Mouse (Mus musculus): ENCODE data around the gene Slc25a10. TPM values are rescaled to one million over a fixed set of nuclear protein-coding genes. Genes with fewer than 3 reads are reported as not detected.
A peak's percentile ranks its signal among the peaks of the same experiment; 100 is the strongest.

Slc25a10 gene
- polyA plus RNA-seq, 1 experiment from 2014 or later = 53.6 TPM

DNA sequence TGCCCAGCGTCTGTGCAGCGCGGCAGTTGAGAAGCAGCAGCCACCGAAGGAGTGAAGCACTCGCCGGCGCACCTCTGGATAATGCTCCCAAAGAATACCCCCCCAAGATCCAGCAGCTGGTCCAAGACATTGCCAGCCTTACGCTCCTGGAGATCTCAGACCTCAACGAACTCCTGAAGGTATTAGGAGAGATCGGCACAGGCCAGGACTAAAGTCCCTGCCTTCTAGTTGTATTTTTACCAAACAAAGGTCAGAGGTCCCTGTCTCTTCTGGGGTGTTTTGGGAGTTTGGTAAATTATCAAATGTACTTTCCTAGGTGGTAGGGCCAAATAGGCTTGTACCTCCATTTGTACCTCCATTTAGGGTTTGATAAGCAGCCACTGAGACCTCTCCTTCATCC, 6.4 kb upstream of the Slc25a10 start:
- Histone ChIP-seq H3K9me3 (replicated peaks) (no peaks in the 10 kb centered on the region), H3K27ac (replicated peaks) (peak overlapping the region; percentile 88), H3K4me2 (replicated peaks) (peak overlapping the region; percentile 83), H3K4me1 (peaks cover 28% of the 10 kb centered on the region), H3K4me3 (replicated peaks) (peak overlapping the region; percentile 99), H3K36me3 (peaks cover 60% of the 10 kb centered on the region), H3K9ac (peak overlapping the region; percentile 91), H3K27me3 (no peaks in the 10 kb centered on the region)
- WGBS = 5% methylated on average over 10 of the region's 10 CpGs
- no peak for ATAC-seq (ENCODE audit: insufficient number of reproducible peaks, low FRiP score, low TSS enrichment, low read depth)

DNA sequence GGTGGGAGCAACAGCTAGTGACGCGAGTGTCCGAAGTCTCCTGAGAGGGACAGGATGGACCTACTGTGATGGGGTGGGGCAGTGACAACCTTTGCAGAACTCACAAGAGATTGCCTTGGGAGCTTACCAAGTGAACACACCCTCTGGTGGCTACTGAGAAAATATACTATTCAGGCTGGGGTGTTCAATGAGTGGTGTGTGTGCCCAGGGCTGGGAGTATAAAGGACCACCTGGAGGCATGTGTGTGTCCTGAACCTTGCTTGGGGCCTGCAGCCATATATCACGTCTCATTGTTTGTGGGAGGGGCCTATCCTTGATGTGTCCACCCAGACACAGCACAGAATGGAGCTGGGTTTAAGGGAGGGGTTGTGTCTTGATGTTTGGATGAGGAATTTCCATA, 3.1 kb upstream of the Slc25a10 start:
- Histone ChIP-seq H3K27me3 (no peaks in the 10 kb centered on the region), H3K9me3 (replicated peaks) (no peaks in the 10 kb centered on the region), H3K4me3 (replicated peaks) (no peak overlapping the region), H3K4me2 (replicated peaks) (no peak overlapping the region), H3K36me3 (peaks cover 29% of the 10 kb centered on the region), H3K27ac (replicated peaks) (no peak overlapping the region), H3K9ac (no peak overlapping the region), H3K4me1 (peaks cover 50% of the 10 kb centered on the region)
- 72% methylated on average over 4 of the region's 4 CpGs for WGBS
- no peak for ATAC-seq (ENCODE audit: insufficient number of reproducible peaks, low FRiP score, low TSS enrichment, low read depth)

DNA sequence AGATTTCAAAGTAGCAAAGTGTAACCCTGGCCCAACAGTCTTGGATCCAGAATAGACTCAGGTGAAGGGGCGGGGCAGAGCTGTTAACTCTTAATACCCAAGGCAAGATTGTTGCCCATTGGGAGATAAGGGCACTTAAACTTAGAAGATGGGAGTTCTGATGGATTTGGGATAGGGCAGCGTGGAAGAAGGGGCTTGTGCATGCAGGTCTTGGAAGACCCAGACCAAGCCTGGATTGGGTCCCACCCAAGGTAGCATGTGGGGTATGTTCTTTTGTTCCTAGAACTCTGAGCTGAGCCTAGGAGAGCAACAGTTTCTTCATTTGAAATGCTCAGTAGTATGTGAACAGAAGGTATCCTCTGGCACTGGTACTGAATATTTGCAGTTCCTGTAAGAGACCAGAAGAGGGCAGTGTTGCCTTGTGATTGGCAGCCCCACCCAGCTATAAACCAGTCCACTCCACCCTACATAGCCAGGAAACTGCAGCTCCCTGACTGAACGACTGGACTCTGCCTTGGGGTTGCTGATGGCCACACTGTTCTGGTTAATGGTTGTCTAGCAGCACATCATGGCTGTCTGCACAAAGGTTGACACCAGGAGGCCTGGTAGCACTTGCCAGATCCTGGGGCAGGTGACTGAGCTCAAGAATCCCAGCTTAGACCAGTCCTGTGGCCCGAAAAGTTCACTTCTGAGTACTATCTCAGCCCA, 2.4 kb upstream of the Slc25a10 start:
- ATAC-seq (ENCODE audit: insufficient number of reproducible peaks, low FRiP score, low TSS enrichment, low read depth) = 0 out of 2 replicates have a peak, but pooled peaks have one; percentile 4
- H3K9me3 ChIP-seq (replicated peaks) = no peaks in the 10 kb centered on the region
- WGBS = 59% methylated on average over 4 of the region's 4 CpGs
- H3K4me3 ChIP-seq (replicated peaks) = no peak overlapping the region
- no peak overlapping the region for H3K4me2 ChIP-seq (replicated peaks)
- peak overlapping the region; percentile 8; the same call in 1 of the 2 replicates for H3K27ac ChIP-seq (replicated peaks)
- peaks cover 26% of the 10 kb centered on the region for H3K36me3 ChIP-seq
- H3K27me3 ChIP-seq = no peaks in the 10 kb centered on the region
- no peak overlapping the region for H3K9ac ChIP-seq
- peaks cover 48% of the 10 kb centered on the region for H3K4me1 ChIP-seq

DNA sequence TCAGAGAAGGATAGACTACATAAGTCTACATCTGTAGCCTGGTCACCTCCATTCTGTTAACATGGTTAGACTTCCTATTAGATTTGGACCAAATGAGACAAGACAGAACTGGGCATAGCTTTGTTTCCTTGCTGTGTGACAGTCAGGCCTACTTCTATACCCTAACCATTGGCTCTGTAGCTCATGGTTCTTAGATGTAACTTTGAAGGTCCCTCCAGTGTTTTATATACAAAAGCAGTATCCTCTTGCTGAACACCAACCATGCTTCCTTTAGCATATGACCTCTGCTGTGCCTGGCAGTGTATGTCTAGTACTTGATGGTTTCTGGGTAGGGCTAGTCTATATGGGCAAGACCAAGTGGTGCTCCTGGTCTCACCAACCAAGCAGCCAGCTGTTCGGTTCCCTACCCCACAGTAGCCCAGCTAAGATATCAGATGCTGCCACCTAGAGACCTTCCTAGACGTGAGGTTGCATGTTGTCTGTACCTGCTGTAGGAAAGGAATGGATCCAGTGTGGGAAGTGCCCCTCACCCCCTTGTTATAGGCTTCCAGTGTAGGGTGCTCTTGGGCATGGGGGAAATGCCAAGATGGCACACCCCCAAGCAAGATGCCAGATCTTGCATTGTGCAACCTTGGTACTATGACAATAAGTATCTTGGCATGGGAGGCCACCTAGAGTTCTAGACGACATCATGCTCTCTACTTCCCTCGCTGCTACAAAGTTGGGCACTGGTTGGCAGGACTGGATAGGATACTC, 1.2 kb upstream of the Slc25a10 start:
- Histone ChIP-seq H3K9me3 (replicated peaks) (no peaks in the 10 kb centered on the region), H3K27me3 (no peaks in the 10 kb centered on the region), H3K27ac (replicated peaks) (peak overlapping the region; percentile 85), H3K4me3 (replicated peaks) (no peak overlapping the region; the same call in 1 of the 2 replicates), H3K9ac (no peak overlapping the region), H3K36me3 (peaks cover 34% of the 10 kb centered on the region), H3K4me1 (peaks cover 44% of the 10 kb centered on the region), H3K4me2 (replicated peaks) (peak overlapping the region; percentile 96)
- 36% methylated on average over 4 of the region's 4 CpGs for WGBS
- no peak for ATAC-seq (ENCODE audit: insufficient number of reproducible peaks, low FRiP score, low TSS enrichment, low read depth)

DNA sequence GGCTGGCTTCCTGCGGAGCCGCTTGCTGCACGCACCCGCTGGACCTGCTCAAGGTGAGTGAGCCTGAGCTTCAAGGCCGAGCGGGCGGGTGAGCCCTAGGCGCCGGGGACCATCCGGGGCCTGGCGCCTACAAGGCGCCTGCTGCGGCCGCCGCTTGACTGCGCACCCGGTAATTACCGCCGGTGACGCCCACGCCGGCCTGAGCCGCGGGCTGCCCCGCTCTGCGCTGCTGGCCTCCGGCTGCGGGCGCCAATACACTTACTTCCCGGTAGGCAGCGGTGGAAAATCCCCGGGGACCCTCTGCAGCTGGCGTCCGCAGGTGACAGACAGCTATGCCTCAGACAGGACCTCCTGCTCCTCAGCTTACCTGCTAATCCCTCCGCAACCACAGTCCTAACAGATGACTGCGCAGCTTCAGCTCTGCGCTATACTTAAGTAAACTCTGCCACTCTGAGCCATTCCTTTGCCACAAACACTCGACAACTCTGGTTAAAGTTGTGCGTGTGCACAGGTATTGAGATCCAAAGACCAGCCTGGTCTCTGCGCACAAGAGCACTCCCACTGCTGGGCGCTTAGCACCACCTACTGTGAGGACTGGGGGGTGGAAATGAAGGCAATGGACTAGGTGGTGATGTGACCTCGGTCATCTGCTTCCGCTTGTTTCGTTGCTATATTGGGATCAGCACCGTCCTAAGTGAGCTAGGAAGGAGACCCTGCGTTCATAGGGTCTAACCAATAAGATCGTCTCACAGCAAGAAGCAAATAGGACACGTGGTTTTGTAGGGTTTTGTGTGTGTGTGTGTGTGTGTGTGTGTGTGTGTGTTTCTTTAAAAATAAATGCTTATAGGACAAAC, 611 bp downstream of the Slc25a10 start:
- H3K9me3 ChIP-seq (replicated peaks) = no peaks in the 10 kb centered on the region
- H3K9ac ChIP-seq = peak overlapping the region; percentile 80
- peaks cover 34% of the 10 kb centered on the region for H3K4me1 ChIP-seq
- H3K4me2 ChIP-seq (replicated peaks) = peak overlapping the region; percentile 96
- peak overlapping the region; percentile 95 for H3K4me3 ChIP-seq (replicated peaks)
- H3K27ac ChIP-seq (replicated peaks) = peak overlapping the region; percentile 85
- peak; percentile 54 for ATAC-seq (ENCODE audit: insufficient number of reproducible peaks, low FRiP score, low TSS enrichment, low read depth)
- H3K36me3 ChIP-seq = peaks cover 44% of the 10 kb centered on the region
- under 1% methylated on average over 48 of the region's 48 CpGs for WGBS
- H3K27me3 ChIP-seq = no peaks in the 10 kb centered on the region

DNA sequence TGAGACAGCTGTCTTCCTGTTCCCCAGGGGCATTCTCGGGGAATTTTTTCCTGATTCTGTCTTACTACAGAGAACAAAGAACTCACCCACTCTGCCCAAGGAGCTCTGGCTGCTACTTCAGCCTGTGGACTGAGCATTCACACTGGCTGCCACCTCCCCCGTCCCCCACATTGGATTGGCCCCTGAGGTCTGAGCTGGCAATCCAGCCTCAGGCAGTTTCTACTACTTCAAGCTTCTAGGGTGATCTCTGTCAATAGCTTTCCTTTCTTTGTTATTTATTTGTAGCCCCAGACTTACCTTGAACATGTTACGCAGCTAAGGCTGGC, 1.2 kb downstream of the Slc25a10 start:
- H3K9me3 ChIP-seq (replicated peaks) = no peaks in the 10 kb centered on the region
- WGBS = 20% methylated on average over 3 of the region's 3 CpGs
- H3K9ac ChIP-seq = peak overlapping the region; percentile 80
- H3K27me3 ChIP-seq = no peaks in the 10 kb centered on the region
- H3K36me3 ChIP-seq = peaks cover 44% of the 10 kb centered on the region
- peak overlapping the region; percentile 85 for H3K27ac ChIP-seq (replicated peaks)
- H3K4me2 ChIP-seq (replicated peaks) = peak overlapping the region; percentile 96
- no peak for ATAC-seq (ENCODE audit: insufficient number of reproducible peaks, low FRiP score, low TSS enrichment, low read depth)
- peaks cover 34% of the 10 kb centered on the region for H3K4me1 ChIP-seq
- peak overlapping the region; percentile 95 for H3K4me3 ChIP-seq (replicated peaks)

DNA sequence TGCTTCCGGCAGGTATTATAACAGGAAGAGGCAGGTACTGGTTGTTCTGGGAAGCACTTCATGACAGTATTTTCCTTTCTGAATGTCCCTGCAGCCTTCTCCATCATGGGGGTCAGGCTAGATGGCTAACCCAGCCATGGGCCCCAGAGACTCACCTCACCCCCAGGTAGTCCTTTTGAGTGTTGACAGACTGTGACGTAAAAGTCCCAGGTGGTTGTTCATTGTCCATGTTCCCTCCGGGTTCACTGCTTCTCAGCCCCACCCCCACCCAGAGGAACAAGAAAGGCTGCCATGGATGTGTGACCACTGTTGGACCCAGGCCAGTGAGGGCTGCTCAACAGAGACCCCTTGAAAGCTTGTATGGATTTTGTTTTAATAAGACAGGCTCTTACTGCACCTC, 1.7 kb downstream of the Slc25a10 start:
- H3K9ac ChIP-seq = 0 out of 2 replicates have a peak overlapping the region, but pooled peaks have one; percentile 80
- H3K4me2 ChIP-seq (replicated peaks) = peak overlapping the region; percentile 96
- ATAC-seq (ENCODE audit: insufficient number of reproducible peaks, low FRiP score, low TSS enrichment, low read depth) = no peak

DNA sequence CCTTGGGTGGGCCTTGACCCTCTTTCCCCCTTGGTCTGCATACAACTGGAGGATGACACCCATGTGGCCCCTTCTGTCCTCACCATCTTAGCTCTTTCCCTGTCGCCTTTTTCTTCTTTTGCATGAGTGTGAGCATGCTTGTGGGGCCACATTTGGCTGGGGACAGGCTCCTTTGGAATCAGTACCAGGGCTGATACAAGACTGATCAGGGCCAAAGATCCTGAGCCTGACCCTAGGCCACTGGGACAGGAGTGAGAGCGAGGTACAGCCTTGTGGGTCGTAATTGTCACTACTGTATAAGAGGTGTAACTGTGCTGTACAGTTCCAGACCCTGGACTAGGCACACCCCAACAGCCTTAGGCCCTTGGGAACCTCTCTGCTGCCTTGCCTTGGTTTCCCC, 2.3 kb downstream of the Slc25a10 start:
- no peak overlapping the region for H3K4me3 ChIP-seq (replicated peaks)
- no peak for ATAC-seq (ENCODE audit: insufficient number of reproducible peaks, low FRiP score, low TSS enrichment, low read depth)

More for the DNA sequence above, 1.7 kb downstream of the Slc25a10 start:
- Histone ChIP-seq H3K9me3 (replicated peaks) (no peaks in the 10 kb centered on the region), H3K4me1 (peaks cover 34% of the 10 kb centered on the region), H3K27ac (replicated peaks) (peak overlapping the region; percentile 85; the same call in 1 of the 2 replicates), H3K36me3 (peaks cover 44% of the 10 kb centered on the region), H3K4me3 (replicated peaks) (peak overlapping the region; percentile 95), H3K27me3 (no peaks in the 10 kb centered on the region)
- 41% methylated on average over 3 of the region's 3 CpGs for WGBS

DNA sequence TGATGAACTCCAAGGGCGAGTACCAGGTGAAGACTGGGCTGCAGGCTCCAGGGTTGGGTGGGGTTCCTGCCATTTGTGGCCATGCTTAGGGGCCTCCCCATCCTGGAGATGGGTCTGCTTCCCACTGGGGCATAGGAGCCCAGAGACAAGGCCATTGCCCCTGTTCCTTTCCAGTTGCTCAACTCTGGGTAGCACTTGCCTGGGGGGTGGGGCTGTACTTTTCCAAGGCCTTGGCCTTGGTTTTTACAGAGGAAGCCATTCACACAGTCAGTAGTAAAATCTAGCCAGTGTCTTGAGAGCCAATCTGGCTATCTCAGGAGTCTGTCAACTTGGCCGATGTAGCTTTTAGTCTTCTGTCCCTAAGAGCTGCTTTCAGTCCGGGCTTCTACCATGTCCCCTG, 5.8 kb downstream of the Slc25a10 start:
- 90% methylated on average over 3 of the region's 3 CpGs for WGBS
- Histone ChIP-seq H3K36me3 (peaks cover 38% of the 10 kb centered on the region), H3K27ac (replicated peaks) (no peak overlapping the region), H3K9ac (no peak overlapping the region), H3K9me3 (replicated peaks) (no peaks in the 10 kb centered on the region), H3K4me3 (replicated peaks) (no peak overlapping the region), H3K4me1 (peaks cover 20% of the 10 kb centered on the region), H3K4me2 (replicated peaks) (no peak overlapping the region), H3K27me3 (no peaks in the 10 kb centered on the region)
- no peak for ATAC-seq (ENCODE audit: insufficient number of reproducible peaks, low FRiP score, low TSS enrichment, low read depth)

More for the DNA sequence above, 2.3 kb downstream of the Slc25a10 start:
- Histone ChIP-seq H3K27me3 (no peaks in the 10 kb centered on the region), H3K4me2 (replicated peaks) (no peak overlapping the region), H3K9me3 (replicated peaks) (no peaks in the 10 kb centered on the region), H3K4me1 (peaks cover 34% of the 10 kb centered on the region), H3K27ac (replicated peaks) (no peak overlapping the region), H3K9ac (no peak overlapping the region), H3K36me3 (peaks cover 41% of the 10 kb centered on the region)
- 73% methylated on average over 3 of the region's 3 CpGs for WGBS

DNA sequence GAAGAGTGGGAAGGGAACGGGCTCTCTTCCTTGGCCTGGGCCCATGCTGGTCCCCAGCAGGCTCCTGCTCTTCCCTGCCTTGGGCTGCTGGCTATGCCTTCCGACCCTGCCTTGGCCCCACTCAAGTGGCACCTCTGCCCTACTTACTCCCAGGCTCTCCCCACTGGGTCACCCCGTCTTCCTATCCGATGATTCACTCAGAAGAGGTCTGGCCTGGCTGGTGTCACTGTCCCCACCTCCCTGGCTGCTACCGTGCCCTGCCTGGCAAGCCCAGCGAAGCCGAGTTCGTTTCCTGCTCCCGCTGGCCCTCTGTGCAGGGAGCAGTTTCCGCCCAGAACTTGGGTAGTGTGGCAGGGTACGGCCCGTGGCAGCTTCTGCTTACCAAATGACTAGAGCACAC, 6.6 kb downstream of the Slc25a10 start:
- H3K4me2 ChIP-seq (replicated peaks) = no peak overlapping the region
- no peaks in the 10 kb centered on the region for H3K27me3 ChIP-seq
- no peak overlapping the region for H3K27ac ChIP-seq (replicated peaks)
- H3K9ac ChIP-seq = no peak overlapping the region
- ATAC-seq (ENCODE audit: insufficient number of reproducible peaks, low FRiP score, low TSS enrichment, low read depth) = no peak
- H3K9me3 ChIP-seq (replicated peaks) = no peaks in the 10 kb centered on the region
- H3K36me3 ChIP-seq = peaks cover 38% of the 10 kb centered on the region
- no peak overlapping the region for H3K4me3 ChIP-seq (replicated peaks)
- WGBS = 93% methylated on average over 12 of the region's 12 CpGs
- peaks cover 13% of the 10 kb centered on the region for H3K4me1 ChIP-seq

DNA sequence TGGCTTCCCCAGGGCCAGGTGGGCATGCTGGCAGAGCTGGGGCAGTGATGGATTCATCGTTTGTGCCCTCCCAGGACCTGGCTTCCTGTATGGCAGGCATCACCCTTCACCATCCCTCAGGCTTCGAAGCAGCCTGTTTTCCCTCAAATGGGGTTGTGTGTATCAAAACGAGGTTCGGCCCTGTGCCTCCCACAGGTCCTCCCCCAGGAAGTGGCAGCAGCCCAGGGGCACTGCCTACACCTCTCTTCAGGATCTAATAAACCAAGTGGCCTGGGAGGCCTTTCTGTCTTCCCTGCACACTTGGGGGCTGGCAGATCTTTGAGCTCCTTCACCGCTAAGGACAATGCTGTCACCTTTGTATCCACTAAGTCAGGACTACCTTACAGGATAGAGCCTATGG, 7.3 kb downstream of the Slc25a10 start:
- H3K36me3 ChIP-seq = peaks cover 38% of the 10 kb centered on the region
- WGBS = 86% methylated on average over 5 of the region's 5 CpGs
- H3K4me2 ChIP-seq (replicated peaks) = no peak overlapping the region
- H3K9ac ChIP-seq = no peak overlapping the region
- no peaks in the 10 kb centered on the region for H3K9me3 ChIP-seq (replicated peaks)
- no peaks in the 10 kb centered on the region for H3K27me3 ChIP-seq
- H3K27ac ChIP-seq (replicated peaks) = no peak overlapping the region
- ATAC-seq (ENCODE audit: insufficient number of reproducible peaks, low FRiP score, low TSS enrichment, low read depth) = no peak
- H3K4me3 ChIP-seq (replicated peaks) = no peak overlapping the region
- peaks cover 6% of the 10 kb centered on the region; the same call in 1 of the 2 replicates for H3K4me1 ChIP-seq
